Comparison of ENCODE assay signal across 18 mouse cellular contexts in genomic region chr10:88970951-88971725, GRCm38 (mm10).
DNase-seq lines count a peak whose midpoint lies in the region; ATAC-seq lines count a peak whose summit lies in the region.
"Had no signal": no experiment of that assay in that cellular context is flagged by ENCODE, and none has a peak within 500 bp of the region (broad histone marks: within the 10 kb centered on the region; RNA-seq: fewer than 3 reads in every experiment).

No protein-coding gene starts in this region.

- no peaks in the 10 kb centered on the region for H3K9me3 ChIP-seq in heart, embryonic 10.5 days
- peaks cover 4% of the 10 kb centered on the region; the same call in 1 of the 2 replicates for H3K9me3 ChIP-seq in hindbrain, embryonic 10.5 days
- H3K9me3 ChIP-seq: kidney, embryonic 15.5 days had no signal

- no peaks in the 10 kb centered on the region for H3K4me1 ChIP-seq in heart, embryonic 10.5 days
- H3K4me1 ChIP-seq in hindbrain, embryonic 10.5 days (replicated peaks) = no peaks in the 10 kb centered on the region
- H3K4me1 ChIP-seq: kidney, embryonic 15.5 days; liver, embryonic 13.5 days; midbrain, embryonic 13.5 days had no signal

- WGBS in heart, embryonic 10.5 days = 81% methylated on average over 7 of the region's 7 CpGs
- 89% methylated on average over 7 of the region's 7 CpGs for WGBS in hindbrain, embryonic 10.5 days

- H3K4me3 ChIP-seq in heart, embryonic 10.5 days = no peak overlapping the region
- H3K4me3 ChIP-seq in hindbrain, embryonic 10.5 days = no peak overlapping the region
- H3K4me3 ChIP-seq: kidney, embryonic 15.5 days; liver, embryonic 13.5 days; midbrain, embryonic 13.5 days had no signal

- 0 out of 2 replicates have a peak, but pooled peaks cover 3% of the 10 kb centered on the region for H3K36me3 ChIP-seq in heart, embryonic 10.5 days
- H3K36me3 ChIP-seq in hindbrain, embryonic 10.5 days = no peaks in the 10 kb centered on the region
- H3K36me3 ChIP-seq: kidney, embryonic 15.5 days; liver, embryonic 13.5 days; midbrain, embryonic 13.5 days had no signal

- 0 out of 2 replicates have a peak, but pooled peaks have one; percentile 9 for ATAC-seq in monocyte, adult 5-6 weeks (replicated peaks; ENCODE audit: insufficient number of reproducible peaks, low FRiP score, low TSS enrichment, poor library complexity, severe bottlenecking)
- ATAC-seq: inflammation-experienced regulatory T-cells, adult 6 months; midbrain, embryonic 13.5 days had no signal

- DNase-seq in heart, adult 8-10 months (ENCODE audit: low spot score) = peak; percentile 45
- no peak for DNase-seq in heart, embryonic 10.5 days (ENCODE audit: low spot score)
- peak; percentile 14 to 51 for DNase-seq in urinary bladder, adult 18-20 months (ENCODE audit: low spot score in 2 of 2)
- no peak for DNase-seq in urinary bladder, postnatal 4 days (ENCODE audit: low spot score in 2 of 2)
- DNase-seq in forelimb bud, embryonic 11.5 days (ENCODE audit: low read depth, low spot score) = peak; percentile 3
- DNase-seq in layer of hippocampus, postnatal 36 days = no peak
- DNase-seq in hindbrain, embryonic 10.5 days (ENCODE audit: low spot score) = no peak
- DNase-seq: adrenal gland, adult 2 months; B cell, adult 2 months; cerebellum, adult 2 months; gastrocnemius, postnatal 25 days; liver, embryonic 13.5 days; right cerebral cortex, adult 18-20 months; thymus, postnatal 25 days had no signal

- no peak overlapping the region for H3K27ac ChIP-seq in heart, embryonic 10.5 days
- H3K27ac ChIP-seq in hindbrain, embryonic 10.5 days = no peak overlapping the region
- H3K27ac ChIP-seq: kidney, embryonic 15.5 days; liver, embryonic 13.5 days; midbrain, embryonic 13.5 days had no signal

- H3K27me3 ChIP-seq in heart, embryonic 10.5 days (ENCODE audit: insufficient read depth, poor library complexity, severe bottlenecking) = no peaks in the 10 kb centered on the region
- no peaks in the 10 kb centered on the region for H3K27me3 ChIP-seq in hindbrain, embryonic 10.5 days (ENCODE audit: insufficient read depth, poor library complexity, severe bottlenecking)
- H3K27me3 ChIP-seq: kidney, embryonic 15.5 days; liver, embryonic 13.5 days; midbrain, embryonic 13.5 days had no signal

Comparison
In these comparisons a context has a peak if more than half of its experiments do, and no peak if none do; other contexts are left out.
1. DNase-seq: peak in heart, adult 8-10 months (single experiment), urinary bladder, adult 18-20 months (2 of 2) and forelimb bud, embryonic 11.5 days (single experiment); none in heart, embryonic 10.5 days (single experiment), urinary bladder, postnatal 4 days (0 of 2), layer of hippocampus, postnatal 36 days (0 of 2) and hindbrain, embryonic 10.5 days (single experiment).